Mouse (Mus musculus) E14TG2a.4 (cell line): Measurements from ENCODE around the gene Kat6b.

Experiments
- H3K27me3 ChIP-seq: 2 replicates; pipeline ENCODE4 v1.6.1; 2014; ENCODE audit warnings: low read length, control low read depth; ENCODE audit not compliant: insufficient read depth
- H3K36me3 ChIP-seq: 2 replicates; pipeline ENCODE4 v1.6.1; 2014; ENCODE audit warnings: low read length, control low read depth; ENCODE audit not compliant: insufficient read depth
- H3K4me1 ChIP-seq: replicated peaks from 2 replicates; pipeline ENCODE4 v1.6.1; 2014; ENCODE audit warnings: low read depth, low read length, control low read depth
- H3K4me3 ChIP-seq: replicated peaks from 2 replicates; pipeline ENCODE4 v1.5.1; 2014; ENCODE audit warnings: mild to moderate bottlenecking, low read length
- H3K9me3 ChIP-seq: 2 replicates; pipeline ENCODE4 v1.6.1; 2014; ENCODE audit warnings: low read length, control low read depth
- CTCF ChIP-seq: conservative IDR thresholded peaks from 2 replicates; pipeline ENCODE4 v1.5.1; 2014; ENCODE audit warnings: low read length
- NANOG ChIP-seq: IDR thresholded peaks from 2 replicates; pipeline ENCODE4 v1.6.1; 2014; ENCODE audit warnings: borderline replicate concordance, low read length, mixed read lengths
- POU5F1 ChIP-seq: IDR thresholded peaks from 2 replicates; pipeline ENCODE4 v1.6.1; 2014; ENCODE audit warnings: low read length, borderline replicate concordance

Kat6b gene

DNA sequence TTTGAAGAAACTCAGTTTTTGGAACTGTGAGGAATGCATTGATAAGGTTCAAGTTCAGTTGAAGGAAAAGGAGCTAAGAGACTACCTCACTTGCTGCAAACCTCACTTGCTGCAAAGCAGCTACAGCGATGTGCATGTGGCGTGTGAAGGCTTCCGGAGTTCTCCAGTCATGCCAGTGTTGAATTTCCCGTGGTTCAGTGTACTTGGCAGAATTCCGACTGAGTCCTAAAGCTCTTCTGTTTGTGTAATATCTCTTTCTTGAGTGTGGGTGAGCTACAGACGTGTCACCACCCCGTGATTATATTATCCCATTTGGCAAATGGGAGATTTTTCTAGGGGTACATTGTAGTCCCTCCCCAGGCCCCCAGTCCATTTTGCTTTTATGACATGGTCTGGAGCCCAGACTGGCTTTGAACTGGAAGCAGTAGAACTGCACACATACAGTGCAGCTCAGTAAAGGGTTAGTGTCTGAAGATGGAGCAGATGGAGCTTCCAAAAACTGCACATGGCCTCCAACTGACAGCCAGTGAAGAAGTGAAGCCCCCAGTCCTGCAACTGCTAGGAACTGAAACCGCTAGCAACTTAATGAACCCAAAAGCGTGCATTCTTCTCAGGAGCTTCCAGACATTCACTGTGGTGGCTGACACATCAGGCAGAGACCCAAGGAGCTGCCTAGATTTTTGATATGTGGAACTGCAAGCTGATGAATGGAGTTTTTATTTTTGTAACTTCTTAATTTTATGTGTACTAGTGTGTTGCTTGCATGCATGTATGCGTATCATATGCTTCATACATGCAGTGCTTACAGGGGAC lies 84.5 kb downstream of the Kat6b start:
- Histone ChIP-seq H3K9me3 (no peaks in the 10 kb centered on the region), H3K4me1 (peaks cover 97% of the 10 kb centered on the region), H3K27me3 (no peaks in the 10 kb centered on the region), H3K4me3 (no peak overlapping the region), H3K36me3 (peaks cover 75% of the 10 kb centered on the region)
- TF ChIP-seq CTCF (no peak), NANOG (no peak), POU5F1 (no peak)

- TF ChIP-seq NANOG (no peak), POU5F1 (no peak), CTCF (no peak)
Observed at GRCm38 (mm10) chr14:21567293-21567984, 86.2 kb downstream of the Kat6b start.

GRCm38 (mm10) chr14:21568821-21569220 lies 87.6 kb downstream of the Kat6b start:
- Histone ChIP-seq H3K4me3 (no peak overlapping the region), H3K36me3 (peaks cover 80% of the 10 kb centered on the region)
- TF ChIP-seq POU5F1 (no peak), NANOG (no peak), CTCF (no peak)

More at GRCm38 (mm10) chr14:21567293-21567984, 86.2 kb downstream of the Kat6b start:
- Histone ChIP-seq H3K27me3 (no peaks in the 10 kb centered on the region), H3K4me1 (peaks cover 93% of the 10 kb centered on the region), H3K9me3 (no peaks in the 10 kb centered on the region), H3K4me3 (no peak overlapping the region), H3K36me3 (peaks cover 74% of the 10 kb centered on the region)

GRCm38 (mm10) chr14:21574686-21575309 lies 93.6 kb downstream of the Kat6b start:
- H3K4me1 ChIP-seq = peaks cover 93% of the 10 kb centered on the region
- no peaks in the 10 kb centered on the region for H3K27me3 ChIP-seq
- TF ChIP-seq POU5F1 = no peak
- no peak for TF ChIP-seq CTCF
- no peak for TF ChIP-seq NANOG
- no peaks in the 10 kb centered on the region for H3K9me3 ChIP-seq
- H3K36me3 ChIP-seq = peaks cover 74% of the 10 kb centered on the region
- no peak overlapping the region for H3K4me3 ChIP-seq

More at GRCm38 (mm10) chr14:21568821-21569220, 87.6 kb downstream of the Kat6b start:
- Histone ChIP-seq H3K27me3 (no peaks in the 10 kb centered on the region), H3K9me3 (no peaks in the 10 kb centered on the region), H3K4me1 (peaks cover 93% of the 10 kb centered on the region)

- Histone ChIP-seq H3K4me3 (no peak overlapping the region), H3K27me3 (no peaks in the 10 kb centered on the region), H3K36me3 (peaks cover 68% of the 10 kb centered on the region), H3K9me3 (no peaks in the 10 kb centered on the region), H3K4me1 (peaks cover 97% of the 10 kb centered on the region)
- TF ChIP-seq CTCF (no peak), POU5F1 (no peak), NANOG (no peak)
Observed at GRCm38 (mm10) chr14:21576867-21577266, 95.6 kb downstream of the Kat6b start.

DNA sequence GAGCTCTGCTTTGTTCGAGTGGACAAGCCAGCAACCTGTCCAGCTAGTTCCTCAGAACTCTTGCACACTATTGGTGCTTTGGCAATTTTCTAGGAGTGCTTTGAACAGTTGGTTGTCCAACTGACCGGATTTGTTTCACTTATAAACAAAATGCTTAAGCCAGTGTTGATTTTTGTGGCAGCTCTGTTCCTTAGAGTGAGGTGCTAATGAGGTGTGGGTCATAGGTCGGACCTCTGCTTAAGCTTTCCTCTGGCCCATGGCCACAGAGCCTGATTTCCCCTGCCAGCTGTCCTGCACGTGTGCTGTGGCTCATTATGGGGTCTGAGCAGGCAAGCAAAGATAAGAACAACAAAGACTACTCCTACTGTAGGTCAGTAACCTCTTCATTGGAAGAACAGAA lies 100.0 kb downstream of the Kat6b start:
- no peaks in the 10 kb centered on the region for H3K9me3 ChIP-seq
- TF ChIP-seq POU5F1 = no peak
- TF ChIP-seq CTCF = no peak
- TF ChIP-seq NANOG = no peak
- H3K36me3 ChIP-seq = peaks cover 51% of the 10 kb centered on the region
- H3K4me1 ChIP-seq = peaks cover 99% of the 10 kb centered on the region
- H3K27me3 ChIP-seq = no peaks in the 10 kb centered on the region
- H3K4me3 ChIP-seq = no peak overlapping the region

GRCm38 (mm10) chr14:21582301-21582700 lies 101.1 kb downstream of the Kat6b start:
- Histone ChIP-seq H3K9me3 (no peaks in the 10 kb centered on the region), H3K27me3 (no peaks in the 10 kb centered on the region), H3K4me3 (no peak overlapping the region), H3K36me3 (peaks cover 51% of the 10 kb centered on the region; the same call in 1 of the 2 replicates), H3K4me1 (peaks cover 97% of the 10 kb centered on the region)
- no peak for TF ChIP-seq POU5F1
- no peak for TF ChIP-seq NANOG
- TF ChIP-seq CTCF = no peak

GRCm38 (mm10) chr14:21583051-21583450 lies 101.8 kb downstream of the Kat6b start:
- H3K4me1 ChIP-seq = peaks cover 97% of the 10 kb centered on the region
- H3K27me3 ChIP-seq = no peaks in the 10 kb centered on the region
- peaks cover 58% of the 10 kb centered on the region; the same call in 1 of the 2 replicates for H3K36me3 ChIP-seq
- H3K9me3 ChIP-seq = no peaks in the 10 kb centered on the region
- no peak for TF ChIP-seq CTCF
- no peak for TF ChIP-seq NANOG
- no peak for TF ChIP-seq POU5F1
- H3K4me3 ChIP-seq = no peak overlapping the region
